Comparison of ENCODE assay signal across 24 mouse cellular contexts in genomic region chr6:94083459-94083858, GRCm38 (mm10).
DNase-seq lines count a peak whose midpoint lies in the region; ATAC-seq lines count a peak whose summit lies in the region.
"Had no signal": no experiment of that assay in that cellular context is flagged by ENCODE, and none has a peak within 500 bp of the region (broad histone marks: within the 10 kb centered on the region; RNA-seq: fewer than 3 reads in every experiment).

No protein-coding gene starts in this region.

- peaks cover 9% of the 10 kb centered on the region for H3K9me3 ChIP-seq in forebrain, embryonic 10.5 days
- H3K9me3 ChIP-seq in forebrain, embryonic 14.5 days (replicated peaks; ENCODE audit: control insufficient read depth, low read length), result no peaks in the 10 kb centered on the region
- no peaks in the 10 kb centered on the region for H3K9me3 ChIP-seq in heart, embryonic 10.5 days
- no peaks in the 10 kb centered on the region for H3K9me3 ChIP-seq in heart, embryonic 12.5 days (replicated peaks)
- H3K9me3 ChIP-seq in liver, embryonic 11.5 days (ENCODE audit: control insufficient read depth, low read length), result no peaks in the 10 kb centered on the region
- H3K9me3 ChIP-seq: embryonic facial prominence, embryonic 12.5 days; embryonic facial prominence, embryonic 15.5 days; forebrain, embryonic 15.5 days; heart, embryonic 15.5 days had no signal

- H3K4me2 ChIP-seq in forebrain, embryonic 14.5 days (ENCODE audit: low read length), result no peak overlapping the region
- H3K4me2 ChIP-seq in heart, embryonic 12.5 days, result no peak overlapping the region
- no peak overlapping the region for H3K4me2 ChIP-seq in liver, embryonic 11.5 days
- H3K4me2 ChIP-seq: embryonic facial prominence, embryonic 12.5 days; embryonic facial prominence, embryonic 15.5 days; forebrain, embryonic 15.5 days; heart, embryonic 11.5 days; heart, embryonic 15.5 days; hindbrain, embryonic 14.5 days had no signal

- H3K4me1 ChIP-seq in forebrain, embryonic 10.5 days, result peaks cover 72% of the 10 kb centered on the region
- H3K4me1 ChIP-seq in forebrain, embryonic 14.5 days (ENCODE audit: control insufficient read depth, insufficient read depth, low read length), result peaks cover 13% of the 10 kb centered on the region
- peaks cover 73% of the 10 kb centered on the region for H3K4me1 ChIP-seq in heart, embryonic 10.5 days
- H3K4me1 ChIP-seq in heart, embryonic 12.5 days (replicated peaks), result peaks cover 60% of the 10 kb centered on the region
- peaks cover 10% of the 10 kb centered on the region; the same call in 1 of the 2 replicates for H3K4me1 ChIP-seq in liver, embryonic 11.5 days (replicated peaks; ENCODE audit: control insufficient read depth, insufficient read depth, low read length)

- WGBS in forebrain, embryonic 10.5 days, result 92% methylated on average over 7 of the region's 7 CpGs
- 97% methylated on average over 7 of the region's 7 CpGs for WGBS in forebrain, embryonic 14.5 days
- 87% methylated on average over 7 of the region's 7 CpGs for WGBS in heart, embryonic 10.5 days
- 92% methylated on average over 7 of the region's 7 CpGs for WGBS in heart, embryonic 12.5 days
- 86% methylated on average over 7 of the region's 7 CpGs for WGBS in liver, embryonic 11.5 days

- H3K4me3 ChIP-seq in forebrain, embryonic 10.5 days, result no peak overlapping the region
- no peak overlapping the region for H3K4me3 ChIP-seq in forebrain, embryonic 14.5 days (ENCODE audit: low read depth, low read length)
- H3K4me3 ChIP-seq in heart, embryonic 10.5 days, result no peak overlapping the region
- H3K4me3 ChIP-seq in heart, embryonic 12.5 days, result no peak overlapping the region
- no peak overlapping the region for H3K4me3 ChIP-seq in liver, embryonic 11.5 days (ENCODE audit: low read depth, low read length)
- H3K4me3 ChIP-seq: embryonic facial prominence, embryonic 12.5 days; embryonic facial prominence, embryonic 15.5 days; forebrain, embryonic 15.5 days; heart, adult 2 months; heart, embryonic 15.5 days had no signal

- H3K27me3 ChIP-seq in forebrain, embryonic 10.5 days (ENCODE audit: poor library complexity, severe bottlenecking), result no peaks in the 10 kb centered on the region
- H3K27me3 ChIP-seq in forebrain, embryonic 14.5 days (replicated peaks; ENCODE audit: control insufficient read depth, insufficient read depth, low read length), result no peaks in the 10 kb centered on the region
- H3K27me3 ChIP-seq in heart, embryonic 10.5 days (ENCODE audit: insufficient read depth, poor library complexity, severe bottlenecking), result no peaks in the 10 kb centered on the region
- no peaks in the 10 kb centered on the region for H3K27me3 ChIP-seq in heart, embryonic 12.5 days (replicated peaks)
- 0 out of 2 replicates have a peak, but pooled peaks cover 2% of the 10 kb centered on the region for H3K27me3 ChIP-seq in liver, embryonic 11.5 days (replicated peaks; ENCODE audit: control insufficient read depth, insufficient read depth, low read length)
- H3K27me3 ChIP-seq: embryonic facial prominence, embryonic 12.5 days; embryonic facial prominence, embryonic 15.5 days; forebrain, embryonic 15.5 days; heart, embryonic 15.5 days had no signal

- peaks cover 3% of the 10 kb centered on the region; the same call in 1 of the 2 replicates for H3K36me3 ChIP-seq in forebrain, embryonic 10.5 days (replicated peaks)
- no peaks in the 10 kb centered on the region for H3K36me3 ChIP-seq in forebrain, embryonic 14.5 days (ENCODE audit: control insufficient read depth, insufficient read depth, low read length)
- H3K36me3 ChIP-seq in heart, embryonic 10.5 days, result no peaks in the 10 kb centered on the region
- H3K36me3 ChIP-seq in heart, embryonic 12.5 days, result no peaks in the 10 kb centered on the region
- H3K36me3 ChIP-seq in liver, embryonic 11.5 days (ENCODE audit: control insufficient read depth, insufficient read depth, low read length), result no peaks in the 10 kb centered on the region
- H3K36me3 ChIP-seq: embryonic facial prominence, embryonic 12.5 days; embryonic facial prominence, embryonic 15.5 days; forebrain, embryonic 15.5 days; heart, embryonic 15.5 days had no signal

- no peak overlapping the region for H3K9ac ChIP-seq in forebrain, embryonic 14.5 days (ENCODE audit: low read length)
- no peak overlapping the region for H3K9ac ChIP-seq in heart, embryonic 12.5 days
- no peak overlapping the region for H3K9ac ChIP-seq in liver, embryonic 11.5 days (ENCODE audit: low read depth, low read length)
- H3K9ac ChIP-seq: embryonic facial prominence, embryonic 12.5 days; embryonic facial prominence, embryonic 15.5 days; forebrain, embryonic 15.5 days; heart, embryonic 15.5 days; hindbrain, embryonic 14.5 days had no signal

- 0 out of 2 replicates have a peak overlapping the region, but pooled peaks have one; percentile 22 for H3K27ac ChIP-seq in forebrain, embryonic 10.5 days
- no peak overlapping the region for H3K27ac ChIP-seq in forebrain, embryonic 14.5 days (ENCODE audit: low read depth, low read length)
- H3K27ac ChIP-seq in heart, embryonic 10.5 days, result peak overlapping the region; percentile 53; the same call in 1 of the 2 replicates
- H3K27ac ChIP-seq in heart, embryonic 12.5 days (ENCODE audit: poor library complexity, severe bottlenecking), result no peak overlapping the region
- H3K27ac ChIP-seq in liver, embryonic 11.5 days (ENCODE audit: low read depth, low read length), result no peak overlapping the region
- H3K27ac ChIP-seq: embryonic facial prominence, embryonic 12.5 days; embryonic facial prominence, embryonic 15.5 days; forebrain, embryonic 15.5 days; heart, adult 2 months; heart, embryonic 15.5 days; hindbrain, embryonic 14.5 days had no signal

- intact Hi-C loops in left cerebral cortex, postnatal 14 days (cut with DNase I), result loop anchor here (5.0 kb wide), 1 partner anchor 199 kb away; the partner anchor contains the start of gene Magi1

- no peak for ATAC-seq in forebrain, embryonic 14.5 days
- ATAC-seq in heart, embryonic 12.5 days (ENCODE audit: insufficient number of reproducible peaks, low FRiP score), result no peak
- ATAC-seq in liver, embryonic 11.5 days (replicated peaks; ENCODE audit: low FRiP score), result no peak
- ATAC-seq: forebrain, embryonic 15.5 days had no signal

- no peak for DNase-seq in forebrain, embryonic 10.5 days (ENCODE audit: extremely low spot score, low spot score)
- no peak for DNase-seq in forebrain, embryonic 14.5 days (ENCODE audit: low spot score)
- no peak for DNase-seq in heart, embryonic 10.5 days (ENCODE audit: low spot score)
- DNase-seq in liver, embryonic 11.5 days (ENCODE audit: low spot score), result peak; percentile 28
- no peak for DNase-seq in liver
- no peak for DNase-seq in cerebellum, postnatal 36 days
- no peak for DNase-seq in left cerebral cortex, postnatal 14 days (ENCODE audit: low spot score in 2 of 2)
- DNase-seq: adrenal gland, postnatal 10 days; adrenal gland, postnatal 36 days; cerebellum, adult 18-20 months; cerebellum, adult 9-10 months; cerebellum, postnatal 14 days; gastrocnemius, postnatal 25 days; heart, adult 2 months; heart, postnatal 10 days; heart, postnatal 36 days; kidney, adult 2 months had no signal

Comparison
In these comparisons a context has a peak if more than half of its experiments do, and no peak if none do; other contexts are left out.
1. H3K27ac ChIP-seq: peak in forebrain, embryonic 10.5 days (single experiment) and heart, embryonic 10.5 days (single experiment); none in forebrain, embryonic 14.5 days (single experiment), heart, embryonic 12.5 days (single experiment) and liver, embryonic 11.5 days (single experiment).